Mouse (Mus musculus): ENCODE data around the gene Hand1. TPM values are rescaled to one million over a fixed set of nuclear protein-coding genes. Genes with fewer than 3 reads are reported as not detected.
"Not testable (repeated sequence)": the region's sequence is repeated elsewhere in the genome, so short reads cannot be mapped to it uniquely, and the experiment has no call there.

Gene Hand1
- polyA plus RNA-seq, 1 experiment from 2014 or later, result 1.9 TPM

GRCm38 (mm10) chr11:57833296-57833977 lies 819 bp upstream of the Hand1 start:
- Histone ChIP-seq H3K36me3 (no peaks in the 10 kb centered on the region), H3K27ac (no peak overlapping the region), H3K4me3 (replicated peaks) (peak overlapping the region; percentile 13; the same call in 1 of the 2 replicates), H3K4me1 (replicated peaks) (peaks cover 73% of the 10 kb centered on the region), H3K27me3 (peaks cover 97% of the 10 kb centered on the region), H3K9ac (replicated peaks) (no peak overlapping the region), H3K9me3 (no peaks in the 10 kb centered on the region), H3K4me2 (peak overlapping the region; percentile 69)
- 3% methylated on average over 30 of the region's 30 CpGs for WGBS
- ATAC-seq (ENCODE audit: insufficient number of reproducible peaks, insufficient read depth, low FRiP score, low TSS enrichment, low read depth), result no peak

GRCm38 (mm10) chr11:57831861-57832260 lies 757 bp downstream of the Hand1 start:
- 6% methylated on average over 16 of the region's 16 CpGs for WGBS
- Histone ChIP-seq H3K4me1 (replicated peaks) (peaks cover 72% of the 10 kb centered on the region), H3K4me2 (peak overlapping the region; percentile 69), H3K9me3 (no peaks in the 10 kb centered on the region), H3K27ac (no peak overlapping the region), H3K36me3 (no peaks in the 10 kb centered on the region), H3K9ac (replicated peaks) (no peak overlapping the region), H3K27me3 (peaks cover 96% of the 10 kb centered on the region), H3K4me3 (replicated peaks) (peak overlapping the region; percentile 39)
- ATAC-seq (ENCODE audit: insufficient number of reproducible peaks, insufficient read depth, low FRiP score, low TSS enrichment, low read depth), result no peak

GRCm38 (mm10) chr11:57831281-57831781 lies 1.3 kb downstream of the Hand1 start:
- H3K9ac ChIP-seq (replicated peaks), result peak overlapping the region; percentile 47

GRCm38 (mm10) chr11:57829871-57830775 lies 2.5 kb downstream of the Hand1 start:
- Histone ChIP-seq H3K9ac (replicated peaks) (peak overlapping the region; percentile 44; the same call in 1 of the 2 replicates), H3K9me3 (no peaks in the 10 kb centered on the region), H3K4me3 (replicated peaks) (peak overlapping the region; percentile 39), H3K36me3 (no peaks in the 10 kb centered on the region), H3K27me3 (peaks cover 86% of the 10 kb centered on the region), H3K4me1 (replicated peaks) (peaks cover 70% of the 10 kb centered on the region), H3K27ac (no peak overlapping the region), H3K4me2 (peak overlapping the region; percentile 69)
- WGBS, result 19% methylated on average over 17 of the region's 17 CpGs
- no peak for ATAC-seq (ENCODE audit: insufficient number of reproducible peaks, insufficient read depth, low FRiP score, low TSS enrichment, low read depth)

More at GRCm38 (mm10) chr11:57831281-57831781, 1.3 kb downstream of the Hand1 start:
- Histone ChIP-seq H3K4me3 (replicated peaks) (peak overlapping the region; percentile 39), H3K4me1 (replicated peaks) (peaks cover 68% of the 10 kb centered on the region), H3K4me2 (peak overlapping the region; percentile 69), H3K27me3 (peaks cover 95% of the 10 kb centered on the region), H3K27ac (no peak overlapping the region), H3K36me3 (no peaks in the 10 kb centered on the region), H3K9me3 (no peaks in the 10 kb centered on the region)
- 3% methylated on average over 31 of the region's 31 CpGs for WGBS
- no peak for ATAC-seq (ENCODE audit: insufficient number of reproducible peaks, insufficient read depth, low FRiP score, low TSS enrichment, low read depth)

DNA sequence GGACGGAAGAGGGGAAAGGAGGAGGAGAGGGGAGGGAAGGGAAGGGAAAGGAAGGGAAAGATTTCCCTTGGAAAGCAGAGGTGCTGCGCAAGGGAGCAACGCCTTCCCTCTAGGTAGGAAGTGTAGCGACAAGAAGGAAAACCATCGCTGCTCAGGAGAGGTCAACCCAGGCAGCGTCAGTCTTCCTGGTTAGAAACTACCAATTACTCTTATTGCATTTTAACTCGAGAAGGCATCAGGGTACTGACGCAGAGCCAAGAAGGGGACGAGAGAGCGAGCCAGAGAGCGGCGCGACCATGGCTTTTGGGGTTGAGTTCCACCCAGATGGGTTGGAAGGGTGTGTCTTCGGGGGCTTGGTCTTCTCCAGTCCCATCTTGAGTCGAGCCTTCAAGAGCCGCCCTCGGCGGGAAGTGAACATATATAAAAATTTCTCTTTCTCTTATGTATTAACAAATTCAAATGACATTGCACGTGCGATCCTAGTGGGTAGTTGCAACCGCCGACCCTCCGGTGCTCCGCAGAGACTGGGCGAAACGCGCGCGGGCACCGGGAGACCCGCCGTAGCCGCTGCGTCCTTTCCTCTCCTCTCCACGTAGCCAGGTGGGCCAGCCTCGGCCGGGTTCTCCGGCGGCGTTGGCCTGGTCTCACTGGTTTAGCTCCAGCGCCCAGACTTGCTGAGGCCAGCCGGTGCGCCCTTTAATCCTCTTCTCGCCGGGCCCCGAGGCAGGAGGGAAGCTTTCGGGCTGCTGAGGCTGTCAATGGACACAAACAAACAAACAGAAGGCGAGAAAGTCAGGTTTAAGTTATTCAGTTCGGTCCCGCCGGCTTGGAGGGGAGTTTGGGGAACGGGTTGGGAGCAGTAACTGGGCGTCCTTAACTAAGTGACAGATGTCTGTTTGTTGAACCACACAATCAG lies 3.4 kb downstream of the Hand1 start:
- Histone ChIP-seq H3K9ac (replicated peaks) (peak overlapping the region; percentile 44; the same call in 1 of the 2 replicates), H3K4me2 (peak overlapping the region; percentile 69), H3K4me3 (replicated peaks) (peak overlapping the region; percentile 39), H3K9me3 (no peaks in the 10 kb centered on the region), H3K27ac (no peak overlapping the region), H3K4me1 (replicated peaks) (peaks cover 76% of the 10 kb centered on the region), H3K36me3 (no peaks in the 10 kb centered on the region), H3K27me3 (peaks cover 78% of the 10 kb centered on the region)
- no peak for ATAC-seq (ENCODE audit: insufficient number of reproducible peaks, insufficient read depth, low FRiP score, low TSS enrichment, low read depth)
- 3% methylated on average over 53 of the region's 53 CpGs for WGBS

- Histone ChIP-seq H3K9me3 (no peaks in the 10 kb centered on the region), H3K9ac (replicated peaks) (peak overlapping the region; percentile 35), H3K4me1 (replicated peaks) (peaks cover 72% of the 10 kb centered on the region), H3K4me3 (replicated peaks) (peak overlapping the region; percentile 39), H3K27me3 (peaks cover 66% of the 10 kb centered on the region), H3K36me3 (no peaks in the 10 kb centered on the region), H3K27ac (peak overlapping the region; percentile 59), H3K4me2 (peak overlapping the region; percentile 69)
- peak; percentile 39; the same call in 1 of the 2 replicates for ATAC-seq (ENCODE audit: insufficient number of reproducible peaks, insufficient read depth, low FRiP score, low TSS enrichment, low read depth)
- under 1% methylated on average over 33 of the region's 33 CpGs for WGBS
Measured at GRCm38 (mm10) chr11:57827915-57828545, 4.6 kb downstream of the Hand1 start.

- H3K36me3 ChIP-seq, result no peaks in the 10 kb centered on the region
- H3K27ac ChIP-seq, result peak overlapping the region; percentile 59
- peak overlapping the region; percentile 69 for H3K4me2 ChIP-seq
- H3K9ac ChIP-seq (replicated peaks), result peak overlapping the region; percentile 35
- no peaks in the 10 kb centered on the region for H3K9me3 ChIP-seq
- H3K27me3 ChIP-seq, result peaks cover 60% of the 10 kb centered on the region
- peak overlapping the region; percentile 39 for H3K4me3 ChIP-seq (replicated peaks)
- peaks cover 64% of the 10 kb centered on the region for H3K4me1 ChIP-seq (replicated peaks)
- under 1% methylated on average over 40 of the region's 41 CpGs for WGBS
- ATAC-seq (ENCODE audit: insufficient number of reproducible peaks, insufficient read depth, low FRiP score, low TSS enrichment, low read depth), result peak; percentile 42; the same call in 1 of the 2 replicates
Measured at GRCm38 (mm10) chr11:57827048-57827914, 5.3 kb downstream of the Hand1 start.

DNA sequence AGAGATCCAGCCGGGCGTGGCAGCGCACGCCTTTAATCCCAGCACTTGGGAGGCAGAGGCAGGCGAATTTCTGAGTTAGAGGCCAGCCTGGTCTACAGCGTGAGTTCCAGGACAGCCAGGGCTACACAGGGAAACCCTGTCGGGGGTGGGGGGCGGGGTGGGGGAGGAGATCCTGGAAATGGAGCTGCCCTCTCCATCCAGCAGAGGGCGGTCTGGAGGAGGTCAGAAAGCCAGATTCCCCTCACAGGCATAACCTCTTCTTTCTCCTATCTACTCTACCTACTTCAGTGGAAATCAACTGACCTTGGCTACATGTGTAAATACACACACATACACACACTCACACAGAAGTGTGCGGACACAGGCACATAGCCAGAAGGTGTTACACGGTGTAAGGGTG lies 7.4 kb downstream of the Hand1 start:
- peaks cover 46% of the 10 kb centered on the region for H3K27me3 ChIP-seq
- not testable (repeated sequence) for H3K9ac ChIP-seq (replicated peaks); ATAC-seq (ENCODE audit: insufficient number of reproducible peaks, insufficient read depth, low FRiP score, low TSS enrichment, low read depth); H3K4me2 ChIP-seq; H3K9me3 ChIP-seq; H3K4me3 ChIP-seq (replicated peaks); H3K36me3 ChIP-seq
- H3K27ac ChIP-seq, result peak overlapping the region; percentile 86; the same call in 1 of the 2 replicates
- WGBS, result 61% methylated on average over 11 of the region's 11 CpGs
- H3K4me1 ChIP-seq (replicated peaks), result peaks cover 50% of the 10 kb centered on the region

DNA sequence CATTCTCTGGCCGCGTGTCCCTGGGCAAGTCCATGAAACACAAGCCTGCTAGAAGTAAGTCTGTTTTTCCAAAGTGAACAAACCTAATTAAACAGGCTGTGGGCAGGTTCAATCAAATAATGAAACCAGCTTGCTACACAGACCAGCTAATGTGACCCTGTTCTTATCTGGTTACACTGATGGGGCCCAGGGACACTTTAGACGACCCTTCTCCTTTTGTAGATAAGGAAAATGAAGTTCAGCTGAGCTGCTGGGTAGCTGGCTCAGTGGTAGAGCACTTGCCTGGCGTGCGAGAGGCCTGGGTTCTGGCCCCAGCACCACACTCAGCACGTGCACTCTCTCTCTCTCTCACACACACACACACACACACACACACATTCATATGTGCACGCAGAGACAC lies 8.9 kb downstream of the Hand1 start:
- Histone ChIP-seq H3K27ac (peak overlapping the region; percentile 70; the same call in 1 of the 2 replicates), H3K9ac (replicated peaks) (no peak overlapping the region), H3K4me2 (no peak overlapping the region), H3K36me3 (no peaks in the 10 kb centered on the region), H3K27me3 (peaks cover 38% of the 10 kb centered on the region), H3K9me3 (no peaks in the 10 kb centered on the region), H3K4me1 (replicated peaks) (peaks cover 35% of the 10 kb centered on the region), H3K4me3 (replicated peaks) (no peak overlapping the region)
- WGBS, result 72% methylated on average over 7 of the region's 7 CpGs
- ATAC-seq (ENCODE audit: insufficient number of reproducible peaks, insufficient read depth, low FRiP score, low TSS enrichment, low read depth), result no peak

All from limb, embryonic 12.5 days (tissue).